8 mouse cellular contexts compared by ENCODE assay signal in the genomic region with DNA sequence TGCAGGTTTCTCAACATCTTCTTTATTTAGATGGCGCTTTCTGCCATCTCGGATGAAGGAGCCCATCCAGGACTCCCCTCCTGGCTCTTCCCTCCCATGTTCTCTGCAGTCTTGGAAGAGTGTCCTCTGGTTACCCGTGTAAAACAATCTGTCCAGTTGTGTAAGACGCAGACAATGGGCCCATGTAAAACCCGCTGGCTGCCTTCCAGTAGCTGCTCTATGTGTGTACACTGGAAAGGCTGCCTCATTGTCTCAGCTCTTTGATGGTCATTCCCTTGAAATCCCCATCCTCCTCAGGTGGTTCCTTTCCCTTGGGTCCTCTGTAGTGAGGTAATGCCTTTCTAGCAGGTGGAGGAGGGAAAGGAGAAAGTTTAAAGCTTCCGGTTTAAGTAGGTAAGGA.
A peak's percentile ranks its signal among the peaks of the same experiment; 100 is the strongest.
DNase-seq lines count a peak whose midpoint lies in the region; ATAC-seq lines count a peak whose summit lies in the region.
"Had no signal": no experiment of that assay in that cellular context is flagged by ENCODE, and none has a peak within 500 bp of the region (broad histone marks: within the 10 kb centered on the region; RNA-seq: fewer than 3 reads in every experiment).

No protein-coding gene starts in this region.

- no peaks in the 10 kb centered on the region for H3K27me3 ChIP-seq in midbrain, embryonic 11.5 days (ENCODE audit: control insufficient read depth, insufficient read depth, low read length)
- no peaks in the 10 kb centered on the region for H3K27me3 ChIP-seq in midbrain, embryonic 13.5 days

- H3K4me2 ChIP-seq in midbrain, embryonic 11.5 days: no peak overlapping the region
- no peak overlapping the region for H3K4me2 ChIP-seq in midbrain, embryonic 13.5 days (replicated peaks)

- H3K36me3 ChIP-seq in midbrain, embryonic 11.5 days (ENCODE audit: control insufficient read depth, insufficient read depth, low read length): no peaks in the 10 kb centered on the region
- H3K36me3 ChIP-seq in midbrain, embryonic 13.5 days: no peaks in the 10 kb centered on the region

- DNase-seq in midbrain, embryonic 11.5 days (ENCODE audit: low spot score, missing footprints): peak; percentile 69
- peak; percentile 46 for DNase-seq in gastrocnemius, postnatal 25 days
- DNase-seq in kidney, postnatal 25 days: peak; percentile 54 to 69
- peak; percentile 90 for DNase-seq in lung, postnatal 36 days
- DNase-seq in thymus, postnatal 36 days: no peak
- DNase-seq in adrenal gland, adult (ENCODE audit: inconsistent age in 2 of 2, low spot score in 1 of 2): no peak

- H3K27ac ChIP-seq in midbrain, embryonic 11.5 days (ENCODE audit: low read depth, low read length): no peak overlapping the region
- H3K27ac ChIP-seq in midbrain, embryonic 13.5 days: no peak overlapping the region
- H3K27ac ChIP-seq: liver, embryonic 14.5 days had no signal

- H3K9me3 ChIP-seq in midbrain, embryonic 11.5 days (ENCODE audit: control insufficient read depth, low read length): no peaks in the 10 kb centered on the region
- no peaks in the 10 kb centered on the region for H3K9me3 ChIP-seq in midbrain, embryonic 13.5 days

- no peak overlapping the region for H3K4me3 ChIP-seq in midbrain, embryonic 11.5 days (ENCODE audit: low read depth, low read length)
- no peak overlapping the region for H3K4me3 ChIP-seq in midbrain, embryonic 13.5 days (replicated peaks)

- no peaks in the 10 kb centered on the region for H3K4me1 ChIP-seq in midbrain, embryonic 11.5 days (ENCODE audit: control insufficient read depth, insufficient read depth, low read length)
- no peaks in the 10 kb centered on the region for H3K4me1 ChIP-seq in midbrain, embryonic 13.5 days (replicated peaks)

- no peak for ATAC-seq in midbrain, embryonic 11.5 days (ENCODE audit: low FRiP score)
- no peak for ATAC-seq in midbrain, embryonic 13.5 days

- H3K9ac ChIP-seq in midbrain, embryonic 11.5 days (ENCODE audit: low read length): no peak overlapping the region
- H3K9ac ChIP-seq in midbrain, embryonic 13.5 days (replicated peaks): no peak overlapping the region
- H3K9ac ChIP-seq: liver, embryonic 14.5 days had no signal

- WGBS in midbrain, embryonic 11.5 days: 85% methylated on average over 6 of the region's 6 CpGs
- 89% methylated on average over 6 of the region's 6 CpGs for WGBS in midbrain, embryonic 13.5 days

Comparison
In these comparisons a context has a peak if more than half of its experiments do, and no peak if none do; other contexts are left out.
1. DNase-seq: peak in midbrain, embryonic 11.5 days (single experiment), gastrocnemius, postnatal 25 days (single experiment), kidney, postnatal 25 days (2 of 2) and lung, postnatal 36 days (single experiment); none in thymus, postnatal 36 days (0 of 2) and adrenal gland, adult (0 of 2).